Mouse (Mus musculus): ENCODE measurements around the gene Prex1. TPM values are rescaled to one million over a fixed set of nuclear protein-coding genes. Genes with fewer than 3 reads are reported as not detected.
A peak's percentile ranks its signal among the peaks of the same experiment; 100 is the strongest.

Gene Prex1
- total RNA-seq, 1 experiment from 2014 or later: 124 TPM

GRCm38 (mm10) chr2:166554169-166554505, 159.5 kb downstream of the Prex1 start:
- no peak for ATAC-seq (replicated peaks; ENCODE audit: insufficient number of reproducible peaks, low FRiP score, low TSS enrichment, poor library complexity, severe bottlenecking)

DNA sequence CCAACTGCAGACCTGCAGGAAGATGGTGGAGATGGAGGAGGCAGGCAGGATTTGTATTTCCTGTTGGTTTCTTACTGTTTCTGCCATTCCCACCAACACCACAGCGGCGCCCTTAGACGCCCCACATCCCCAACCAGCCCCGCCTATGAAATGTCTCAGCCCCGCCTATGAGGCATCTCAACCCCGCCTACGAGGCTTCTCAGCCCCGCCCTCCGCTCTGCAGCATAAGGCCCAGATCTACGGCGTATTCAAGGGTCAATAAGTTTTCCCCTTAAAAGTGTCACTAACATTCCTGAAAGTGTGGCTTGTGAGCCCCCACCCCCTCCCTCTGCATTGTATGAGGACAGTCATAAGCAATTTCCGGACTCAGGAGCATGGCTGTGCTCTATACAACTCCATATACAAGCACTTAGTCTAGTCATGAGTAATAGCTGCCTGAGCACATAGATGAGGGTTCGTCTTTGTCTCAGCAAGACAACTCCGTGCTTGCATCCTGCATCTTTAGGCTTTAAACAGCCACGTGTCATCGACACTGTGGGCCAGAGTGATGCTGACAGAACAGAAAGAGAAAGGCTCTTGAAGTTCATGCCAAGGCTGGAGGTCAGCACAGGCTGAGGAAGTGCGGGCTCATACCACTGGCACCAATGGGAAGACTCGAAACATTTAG, 160.0 kb downstream of the Prex1 start:
- ATAC-seq (replicated peaks; ENCODE audit: insufficient number of reproducible peaks, low FRiP score, low TSS enrichment, poor library complexity, severe bottlenecking): peak; percentile 55

DNA sequence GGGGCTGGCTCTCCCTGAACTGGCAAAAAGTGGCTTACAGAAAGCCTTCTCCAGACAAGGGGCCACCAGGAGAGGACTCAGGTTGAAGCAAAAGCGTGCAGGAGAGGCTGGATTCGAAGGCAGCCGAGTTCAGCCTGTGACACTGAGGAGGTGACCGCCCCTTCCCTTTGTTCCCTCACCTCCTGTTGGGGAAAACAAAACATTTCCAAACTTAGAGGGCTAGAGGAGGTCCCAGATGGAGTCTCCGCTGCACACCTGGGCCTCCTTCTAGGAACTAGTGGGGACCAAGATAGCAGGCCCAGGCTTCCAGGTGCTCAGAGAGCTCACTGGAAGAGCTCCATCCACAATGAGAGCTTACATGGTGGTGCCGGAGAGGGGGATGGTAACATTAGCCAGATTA, 161.0 kb downstream of the Prex1 start:
- ATAC-seq (replicated peaks; ENCODE audit: insufficient number of reproducible peaks, low FRiP score, low TSS enrichment, poor library complexity, severe bottlenecking): no peak

GRCm38 (mm10) chr2:166551831-166552498, 161.7 kb downstream of the Prex1 start:
- ATAC-seq (replicated peaks; ENCODE audit: insufficient number of reproducible peaks, low FRiP score, low TSS enrichment, poor library complexity, severe bottlenecking): no peak

DNA sequence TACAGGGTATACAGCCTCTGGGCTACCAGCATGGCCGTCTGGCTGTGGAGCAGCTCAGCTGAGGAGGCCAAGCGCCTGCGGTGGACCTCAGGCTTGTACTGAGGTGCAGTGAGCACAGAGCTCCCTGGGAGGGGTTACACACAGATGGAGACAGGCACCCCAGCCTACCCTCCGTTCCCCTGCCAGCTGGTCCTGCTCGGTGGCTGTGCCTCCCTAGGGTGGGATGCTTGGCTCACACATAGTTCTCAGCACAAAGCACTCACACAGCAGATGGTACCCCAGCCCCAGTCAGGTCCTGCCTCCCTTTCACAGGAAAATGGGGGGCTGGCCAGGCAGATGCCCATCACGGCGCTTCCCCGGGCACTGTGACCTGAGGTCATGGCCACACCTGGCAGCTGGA, 163.8 kb downstream of the Prex1 start:
- ATAC-seq (replicated peaks; ENCODE audit: insufficient number of reproducible peaks, low FRiP score, low TSS enrichment, poor library complexity, severe bottlenecking): no peak

DNA sequence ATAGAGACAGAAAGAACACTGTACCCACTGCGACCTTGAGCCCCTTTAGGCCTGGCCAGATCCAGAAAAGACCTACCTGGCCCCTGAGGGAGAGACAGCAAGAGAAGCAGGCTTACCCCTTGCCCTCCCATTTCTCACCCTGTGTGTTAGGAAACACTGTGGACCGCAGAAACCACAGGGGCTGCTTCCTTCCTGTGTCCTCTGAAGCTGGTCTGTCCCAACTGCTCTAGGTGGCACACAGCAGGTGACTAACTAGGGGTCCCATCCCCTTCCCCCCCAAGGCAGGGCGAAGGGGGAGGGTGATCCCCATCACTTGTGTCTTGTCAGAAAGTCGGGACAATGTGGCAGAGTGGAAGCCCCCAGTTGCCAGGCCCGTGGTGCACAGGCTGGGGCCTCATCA, 164.6 kb downstream of the Prex1 start:
- ATAC-seq (replicated peaks; ENCODE audit: insufficient number of reproducible peaks, low FRiP score, low TSS enrichment, poor library complexity, severe bottlenecking): peak; percentile 36; the same call in 1 of the 2 replicates

DNA sequence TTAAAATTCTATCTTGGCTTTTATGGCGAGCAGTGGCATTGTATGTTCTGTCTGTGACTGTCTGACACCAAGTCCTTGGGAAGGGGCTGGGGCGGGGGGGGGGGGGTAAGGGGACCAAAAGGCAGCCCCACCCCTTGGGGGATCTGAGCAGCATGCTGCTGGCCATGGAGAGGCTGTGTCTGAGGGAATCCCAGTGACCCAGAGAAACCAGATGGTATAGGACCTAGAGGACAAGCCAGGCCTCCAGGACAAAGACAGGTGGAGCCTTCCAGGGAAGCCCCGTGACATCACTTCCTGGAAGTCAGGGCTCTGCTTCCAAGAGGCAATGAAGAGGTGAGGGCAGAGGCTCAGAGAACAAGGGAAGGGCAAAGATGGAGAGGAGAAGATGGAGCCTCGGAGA, 168.1 kb downstream of the Prex1 start:
- no peak for ATAC-seq (replicated peaks; ENCODE audit: insufficient number of reproducible peaks, low FRiP score, low TSS enrichment, poor library complexity, severe bottlenecking)

DNA sequence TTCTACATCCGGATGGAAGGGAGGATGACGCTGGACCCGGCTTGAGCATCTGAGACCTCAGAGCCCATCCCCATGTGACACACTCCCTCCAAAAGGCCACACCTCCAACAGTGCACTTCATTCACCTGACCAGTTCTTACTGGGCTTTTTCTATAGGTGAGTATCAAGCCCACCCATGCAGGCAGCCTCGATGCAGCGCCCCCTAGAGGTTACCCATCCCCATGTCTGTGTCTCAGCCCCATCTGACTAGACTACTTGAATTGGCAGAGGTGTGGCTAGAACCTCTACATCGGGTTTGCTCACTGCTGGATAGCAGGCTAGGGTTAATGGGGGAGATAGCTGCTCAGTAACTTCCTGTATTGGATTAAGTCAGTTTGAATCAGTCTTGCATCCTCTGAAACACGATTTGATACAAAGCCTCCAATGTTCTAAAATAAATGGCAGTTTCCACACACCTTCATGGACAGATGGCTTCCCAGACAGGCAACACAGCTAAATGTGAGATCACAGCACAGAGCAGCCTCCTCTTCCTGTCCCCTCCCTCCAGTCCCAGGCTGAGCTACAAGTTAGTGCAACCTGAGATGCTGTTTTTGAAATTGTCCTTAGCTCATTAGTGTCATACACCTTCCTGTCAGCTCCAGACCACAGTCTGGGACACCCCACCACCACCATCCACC, 168.9 kb downstream of the Prex1 start:
- no peak for ATAC-seq (replicated peaks; ENCODE audit: insufficient number of reproducible peaks, low FRiP score, low TSS enrichment, poor library complexity, severe bottlenecking)

DNA sequence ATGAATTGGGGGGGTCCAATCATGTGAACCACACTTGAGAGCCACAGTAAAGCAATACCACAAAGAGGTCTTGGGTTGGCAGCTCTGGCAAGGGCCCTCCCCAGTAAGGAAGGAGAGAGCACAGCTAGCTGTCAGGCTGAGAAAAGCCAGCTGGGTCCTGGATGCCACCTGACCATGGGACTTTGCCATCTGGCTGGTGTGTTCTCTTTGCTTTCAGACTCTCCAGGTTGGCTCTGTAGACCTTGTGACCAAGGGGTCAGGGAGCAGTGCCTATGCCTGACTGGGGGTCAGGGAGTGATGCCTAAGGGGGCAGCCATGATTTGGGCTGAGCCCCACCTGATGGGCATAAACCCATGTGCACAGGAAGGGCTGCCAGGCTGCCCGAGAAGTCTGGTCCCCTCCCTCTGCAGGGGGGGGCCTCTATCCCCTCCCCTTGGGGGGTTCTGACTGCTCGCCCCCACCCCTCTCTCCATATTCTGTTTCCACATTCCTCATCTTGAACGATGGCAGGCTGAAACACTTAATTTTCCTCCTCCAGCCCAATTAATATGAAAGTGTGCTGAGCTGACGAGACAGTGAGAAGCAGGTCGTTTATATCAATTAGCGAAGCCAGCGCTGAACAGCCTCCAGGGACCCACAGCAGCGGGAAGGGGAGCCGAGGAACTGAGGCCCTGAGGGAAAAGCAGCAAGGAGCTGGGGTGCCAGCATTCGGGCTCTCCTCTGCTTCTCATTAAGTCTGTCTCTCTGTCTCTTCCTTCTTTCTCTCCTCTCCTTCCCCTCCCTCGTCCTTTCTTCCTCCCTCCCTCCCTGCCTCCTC, 172.3 kb downstream of the Prex1 start:
- ATAC-seq (replicated peaks; ENCODE audit: insufficient number of reproducible peaks, low FRiP score, low TSS enrichment, poor library complexity, severe bottlenecking): no peak

GRCm38 (mm10) chr2:166540216-166540615, 173.4 kb downstream of the Prex1 start:
- ATAC-seq (replicated peaks; ENCODE audit: insufficient number of reproducible peaks, low FRiP score, low TSS enrichment, poor library complexity, severe bottlenecking): no peak

DNA sequence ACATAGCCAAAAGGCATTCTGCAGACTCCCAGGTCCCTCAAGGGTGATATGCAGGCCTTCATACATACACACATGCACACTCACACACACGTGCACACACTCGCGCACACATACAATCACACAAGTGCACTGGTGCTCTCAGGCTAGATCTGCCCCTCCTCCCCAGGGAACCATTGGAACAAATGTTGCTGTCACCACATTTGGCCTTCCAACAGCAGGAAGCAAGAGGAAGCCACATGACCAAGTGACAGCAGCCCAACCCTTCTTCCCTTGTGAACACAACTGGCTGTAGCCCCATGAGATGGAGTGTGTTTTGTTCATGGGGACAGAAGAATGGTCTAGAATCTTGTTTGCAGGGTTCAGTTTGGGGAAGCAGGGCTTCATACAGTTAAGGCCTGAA, 176.7 kb downstream of the Prex1 start:
- ATAC-seq (replicated peaks; ENCODE audit: insufficient number of reproducible peaks, low FRiP score, low TSS enrichment, poor library complexity, severe bottlenecking): no peak

- no peak for ATAC-seq (replicated peaks; ENCODE audit: insufficient number of reproducible peaks, low FRiP score, low TSS enrichment, poor library complexity, severe bottlenecking)
These were observed 178.1 kb downstream of the Prex1 start for GRCm38 (mm10) chr2:166535519-166535918.

DNA sequence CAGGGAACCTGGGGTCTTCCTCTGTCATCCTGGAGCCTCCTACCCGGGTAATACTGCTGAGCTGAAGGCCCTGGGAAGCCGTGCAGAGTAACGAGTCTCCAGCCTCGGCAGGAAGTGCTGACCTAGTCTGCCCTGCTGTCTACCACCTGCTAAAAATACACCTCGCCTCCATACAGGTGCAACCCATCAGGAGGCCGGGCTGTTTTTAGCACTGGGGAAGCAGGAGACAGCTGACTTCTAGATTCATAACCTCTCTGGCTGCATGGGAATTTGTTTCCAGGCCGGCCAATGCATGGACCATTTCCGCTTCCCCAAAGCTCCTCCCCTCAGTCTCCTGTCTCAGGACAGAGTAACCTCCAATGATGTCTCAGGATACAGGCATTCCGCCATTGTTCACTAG, 187.4 kb downstream of the Prex1 start:
- ATAC-seq (replicated peaks; ENCODE audit: insufficient number of reproducible peaks, low FRiP score, low TSS enrichment, poor library complexity, severe bottlenecking): no peak

DNA sequence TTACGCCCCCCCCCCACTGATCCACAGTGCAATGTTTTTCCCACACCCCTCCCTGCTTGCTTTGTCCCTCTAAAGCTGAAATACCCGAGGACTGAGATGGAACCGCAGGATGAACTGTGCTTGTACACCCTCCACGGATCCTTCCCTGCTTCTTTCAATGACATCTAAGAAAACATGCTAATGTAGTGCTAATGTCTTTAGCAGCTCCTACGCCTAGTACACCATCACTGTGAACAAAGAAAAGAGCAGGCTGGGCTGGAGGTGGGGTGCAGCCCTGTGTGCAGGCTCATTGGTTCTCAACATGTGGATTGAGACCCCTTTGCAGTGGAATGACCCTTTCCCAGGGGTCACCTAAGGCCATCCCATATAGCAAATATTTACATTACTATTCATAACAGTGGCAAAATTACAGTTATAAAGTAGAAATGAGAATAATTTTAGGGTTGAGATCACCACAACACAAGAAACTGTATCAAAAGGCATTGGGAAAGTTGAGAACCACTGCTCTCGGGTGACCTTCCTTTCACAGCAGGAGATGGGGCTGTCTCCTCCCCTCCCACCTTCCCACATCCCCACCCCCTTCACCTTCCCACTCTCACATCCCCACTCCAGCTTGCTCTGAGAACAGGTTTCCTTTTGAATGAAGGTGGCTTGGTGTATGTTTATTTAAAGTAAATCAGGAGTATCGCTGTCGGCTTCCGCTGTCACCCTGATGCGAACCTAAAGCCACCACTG, 190.3 kb downstream of the Prex1 start:
- ATAC-seq (replicated peaks; ENCODE audit: insufficient number of reproducible peaks, low FRiP score, low TSS enrichment, poor library complexity, severe bottlenecking): no peak

DNA sequence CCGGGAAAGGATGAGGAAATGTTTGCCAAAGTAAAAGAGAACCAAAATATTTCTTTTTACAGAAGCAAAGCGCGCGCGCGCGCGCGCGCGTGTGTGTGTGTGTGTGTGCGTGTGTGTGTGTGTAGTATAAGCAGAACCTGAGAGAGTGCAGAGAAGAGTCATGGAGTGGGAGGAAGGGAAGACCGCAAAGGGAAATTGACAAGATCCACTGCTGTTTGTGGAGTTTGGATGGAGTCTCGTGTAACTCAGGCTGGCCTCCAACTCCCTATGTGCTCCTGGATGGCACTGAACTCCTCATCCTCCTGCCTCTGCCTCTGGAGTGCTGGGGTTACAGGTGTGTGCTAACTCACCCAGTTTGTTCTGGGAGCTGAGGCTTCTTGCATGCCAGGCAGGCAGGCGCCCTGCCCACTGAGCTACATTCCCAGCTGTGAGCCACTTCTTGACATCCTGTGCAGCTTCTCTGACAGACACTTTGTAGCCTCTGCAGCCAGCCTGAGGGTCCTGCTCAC, 191.0 kb downstream of the Prex1 start:
- ATAC-seq (replicated peaks; ENCODE audit: insufficient number of reproducible peaks, low FRiP score, low TSS enrichment, poor library complexity, severe bottlenecking): no peak

GRCm38 (mm10) chr2:166521878-166522611, 191.6 kb downstream of the Prex1 start:
- no peak for ATAC-seq (replicated peaks; ENCODE audit: insufficient number of reproducible peaks, low FRiP score, low TSS enrichment, poor library complexity, severe bottlenecking)

DNA sequence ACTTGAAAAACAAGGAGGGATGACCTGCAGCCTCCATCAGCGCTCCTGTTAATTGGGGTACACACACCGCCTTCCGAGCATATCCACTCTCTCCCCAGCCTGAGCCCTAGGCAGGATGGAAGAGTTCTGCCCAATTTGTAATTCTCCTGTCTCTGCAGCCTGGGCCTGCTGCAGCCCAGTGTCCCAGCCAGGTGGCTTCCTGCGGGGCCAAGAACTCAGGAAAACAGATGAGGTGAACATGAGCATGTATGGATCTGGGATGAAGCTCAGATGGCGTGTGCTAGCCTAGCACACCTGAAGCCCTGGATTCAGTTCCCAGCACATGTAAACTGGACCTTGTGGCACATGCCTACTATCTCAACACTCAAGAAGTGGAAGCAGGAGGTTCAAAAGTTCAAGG, 192.2 kb downstream of the Prex1 start:
- ATAC-seq (replicated peaks; ENCODE audit: insufficient number of reproducible peaks, low FRiP score, low TSS enrichment, poor library complexity, severe bottlenecking): no peak

DNA sequence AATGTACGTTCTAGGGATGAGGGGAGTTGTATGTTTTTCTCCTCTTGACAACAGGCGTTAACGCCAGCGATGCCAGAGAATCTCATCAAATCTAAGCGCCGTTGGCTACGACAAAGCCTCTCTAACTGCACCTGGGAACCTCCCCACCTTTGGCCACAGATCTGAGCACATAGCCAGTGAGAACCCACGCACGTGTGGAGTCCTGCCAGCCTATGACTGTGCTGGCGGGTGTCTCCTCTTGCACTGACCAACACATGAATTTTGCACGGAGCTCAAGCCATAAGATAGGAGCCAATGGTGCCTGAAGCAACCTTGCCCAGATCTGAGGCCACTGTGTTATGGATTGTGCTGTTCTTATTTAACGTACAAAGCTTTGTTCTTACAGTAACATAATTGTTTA, 193.1 kb downstream of the Prex1 start:
- no peak for ATAC-seq (replicated peaks; ENCODE audit: insufficient number of reproducible peaks, low FRiP score, low TSS enrichment, poor library complexity, severe bottlenecking)

Data from monocyte, adult 5-6 weeks (primary cell).